Mouse (Mus musculus) stomach, postnatal 0 days (tissue): Measurements from ENCODE around the gene Pnpla3. TPM values are rescaled to one million over a fixed set of nuclear protein-coding genes. Genes with fewer than 3 reads are reported as not detected.

Source experiments
- ATAC-seq: fragments of 200-750 bp; cut with Nextera tagmentation; 2 replicates; pipeline ENCODE4 v1.8.0; 2017; ENCODE audit not compliant: low FRiP score, low TSS enrichment
- DNase-seq: peaks from one replicate; pipeline ENCODE4 v3.0.0-alpha.2; 2016; ENCODE audit warnings: low spot score
- H3K27ac ChIP-seq: fragments of 300-500 bp; sonication (generic); replicated peaks from 2 replicates; pipeline ENCODE4 v1.5.1; 2014; ENCODE audit warnings: mild to moderate bottlenecking, control low read depth
- H3K27me3 ChIP-seq: fragments of 300-500 bp; sonication (generic); 2 replicates; pipeline ENCODE4 v1.6.1; 2014; ENCODE audit warnings: low read length; ENCODE audit not compliant: control insufficient read depth, insufficient read depth
- H3K36me3 ChIP-seq: fragments of 300-500 bp; sonication (generic); 2 replicates; pipeline ENCODE4 v1.6.1; 2014; ENCODE audit warnings: low read length, mixed read lengths; ENCODE audit not compliant: control insufficient read depth, insufficient read depth
- H3K4me1 ChIP-seq: fragments of 300-500 bp; sonication (generic); replicated peaks from 2 replicates; pipeline ENCODE4 v1.6.1; 2014; ENCODE audit warnings: antibody characterized with exemption; ENCODE audit not compliant: control insufficient read depth, insufficient read depth
- H3K4me2 ChIP-seq: fragments of 300-500 bp; sonication (generic); replicated peaks from 2 replicates; pipeline ENCODE4 v1.6.1; 2014; ENCODE audit warnings: low read depth, mild to moderate bottlenecking, control low read depth, moderate library complexity
- H3K4me3 ChIP-seq: fragments of 300-500 bp; sonication (generic); 2 replicates; pipeline ENCODE4 v1.5.1; 2014; ENCODE audit warnings: low read depth, low read length, control low read depth
- H3K9ac ChIP-seq: fragments of 300-500 bp; sonication (generic); 2 replicates; pipeline ENCODE4 v1.6.1; 2014; ENCODE audit warnings: mild to moderate bottlenecking, low read length, control low read depth, mixed read lengths
- H3K9me3 ChIP-seq: fragments of 300-500 bp; sonication (generic); 2 replicates; pipeline ENCODE4 v1.6.1; 2016; ENCODE audit warnings: low read length; ENCODE audit not compliant: control insufficient read depth
- CTCF ChIP-seq: IDR thresholded peaks from 2 replicates; pipeline ENCODE4 v1.5.1; 2016; ENCODE audit warnings: antibody characterized with exemption, low read depth, mild to moderate bottlenecking, moderate library complexity
- EP300 ChIP-seq: optimal IDR thresholded peaks from 2 replicates; pipeline ENCODE3; 2016; ENCODE audit warnings: antibody characterized with exemption
- WGBS: fragments of 180-500 bp; shearing (Covaris S2); extraction: QIAGEN DNeasy Blood & Tissue Kit; methylation state at CpG from one replicate; pipeline ENCODE4 v1.1.7; 2014; 5-methylcytosine and 5-hydroxymethylcytosine counted together
- polyA plus RNA-seq: library from polyadenylated mRNA; unstranded; fragments of >200 nt; fragmentation: Nextera tagmentation; extraction: Ambion mirVana; gene quantifications from 2 replicates; pipeline ENCODE4 v1.2.1, GENCODE M21; 2015

Gene Pnpla3
- polyA plus RNA-seq, 1 experiment from 2014 or later: 3.0 TPM

GRCm38 (mm10) chr15:84126871-84127270, 40.8 kb upstream of the Pnpla3 start:
- TF ChIP-seq EP300 (no peak), CTCF (peak; percentile 16; the same call in 1 of the 2 replicates)
- Histone ChIP-seq H3K36me3 (no peaks in the 10 kb centered on the region), H3K27ac (no peak overlapping the region), H3K4me1 (no peaks in the 10 kb centered on the region), H3K4me3 (no peak overlapping the region), H3K9ac (no peak overlapping the region), H3K4me2 (no peak overlapping the region), H3K27me3 (no peaks in the 10 kb centered on the region), H3K9me3 (no peaks in the 10 kb centered on the region)
- 27% methylated on average over 5 of the region's 5 CpGs for WGBS
- DNase-seq (no peak), ATAC-seq (no peak)

GRCm38 (mm10) chr15:84131096-84131786, 36.4 kb upstream of the Pnpla3 start:
- H3K36me3 ChIP-seq: no peaks in the 10 kb centered on the region
- H3K27me3 ChIP-seq: no peaks in the 10 kb centered on the region
- TF ChIP-seq CTCF (no peak), EP300 (no peak)
- ATAC-seq (no peak), DNase-seq (peak; percentile 21)
- no peaks in the 10 kb centered on the region for H3K4me1 ChIP-seq
- WGBS: 49% methylated on average over 16 of the region's 16 CpGs
- no peaks in the 10 kb centered on the region for H3K9me3 ChIP-seq
- no peak overlapping the region for H3K4me3 ChIP-seq
- no peak overlapping the region for H3K9ac ChIP-seq
- no peak overlapping the region for H3K4me2 ChIP-seq
- no peak overlapping the region for H3K27ac ChIP-seq

- H3K9ac ChIP-seq: no peak overlapping the region
- no peaks in the 10 kb centered on the region for H3K9me3 ChIP-seq
- WGBS: 90% methylated on average over 7 of the region's 7 CpGs
- H3K4me2 ChIP-seq: no peak overlapping the region
- H3K27ac ChIP-seq: no peak overlapping the region
- H3K4me3 ChIP-seq: no peak overlapping the region
- DNase-seq (no peak), ATAC-seq (no peak)
- no peaks in the 10 kb centered on the region for H3K4me1 ChIP-seq
- TF ChIP-seq EP300: no peak
- TF ChIP-seq CTCF: no peak
- H3K27me3 ChIP-seq: no peaks in the 10 kb centered on the region
- no peaks in the 10 kb centered on the region for H3K36me3 ChIP-seq
Observed at GRCm38 (mm10) chr15:84131971-84132370, 35.7 kb upstream of the Pnpla3 start.

- Histone ChIP-seq H3K9me3 (no peaks in the 10 kb centered on the region), H3K27ac (no peak overlapping the region), H3K36me3 (no peaks in the 10 kb centered on the region), H3K9ac (no peak overlapping the region), H3K4me3 (no peak overlapping the region), H3K4me1 (no peaks in the 10 kb centered on the region), H3K4me2 (no peak overlapping the region), H3K27me3 (no peaks in the 10 kb centered on the region)
- WGBS: 63% methylated on average over 4 of the region's 4 CpGs
- DNase-seq: no peak
- TF ChIP-seq EP300 (no peak), CTCF (no peak)
- no peak for ATAC-seq
Observed at GRCm38 (mm10) chr15:84133440-84133839, 34.2 kb upstream of the Pnpla3 start.

- Histone ChIP-seq H3K36me3 (no peaks in the 10 kb centered on the region), H3K4me1 (no peaks in the 10 kb centered on the region), H3K9ac (no peak overlapping the region), H3K4me2 (no peak overlapping the region), H3K4me3 (no peak overlapping the region), H3K9me3 (no peaks in the 10 kb centered on the region), H3K27me3 (no peaks in the 10 kb centered on the region), H3K27ac (no peak overlapping the region)
- no peak for ATAC-seq
- TF ChIP-seq CTCF: peak; percentile 71
- no peak for TF ChIP-seq EP300
- 79% methylated on average over 5 of the region's 5 CpGs for WGBS
- peak; percentile 39 for DNase-seq
Observed at GRCm38 (mm10) chr15:84135472-84135871, 32.2 kb upstream of the Pnpla3 start.

- WGBS: 39% methylated on average over 12 of the region's 12 CpGs
- Histone ChIP-seq H3K4me2 (no peak overlapping the region), H3K27me3 (no peaks in the 10 kb centered on the region), H3K27ac (no peak overlapping the region), H3K9ac (no peak overlapping the region), H3K4me3 (no peak overlapping the region), H3K4me1 (no peaks in the 10 kb centered on the region), H3K36me3 (no peaks in the 10 kb centered on the region), H3K9me3 (no peaks in the 10 kb centered on the region)
- no peak for DNase-seq
- no peak for ATAC-seq
- TF ChIP-seq EP300 (no peak), CTCF (no peak)
Observed at GRCm38 (mm10) chr15:84136473-84137415, 30.9 kb upstream of the Pnpla3 start.
